Mouse (Mus musculus) left cerebral cortex, postnatal 25 days (tissue): ENCODE measurements around the gene Rhou. TPM values are rescaled to one million over a fixed set of nuclear protein-coding genes. Genes with fewer than 3 reads are reported as not detected.

Experiments used
- DNase-seq, 2 experiments: peaks; one replicate each; pipeline ENCODE4 v3.0.0; 2022; ENCODE audit warnings: low spot score in 2 of 2, mixed read lengths in 1 of 2
- intact Hi-C: fragments of 180-260 bp; cut with DNase I; formaldehyde crosslinking; loops from one replicate; pipeline ENCODE4 v1.15.1; 2025
- total RNA-seq, 2 experiments: library from RNA; stranded (reverse); gene quantifications; 2 replicates each; pipeline ENCODE4 v1.2.3; 2021

Gene Rhou
- total RNA-seq, 2 experiments from 2014 or later: 40.3 to 40.9 TPM

DNA sequence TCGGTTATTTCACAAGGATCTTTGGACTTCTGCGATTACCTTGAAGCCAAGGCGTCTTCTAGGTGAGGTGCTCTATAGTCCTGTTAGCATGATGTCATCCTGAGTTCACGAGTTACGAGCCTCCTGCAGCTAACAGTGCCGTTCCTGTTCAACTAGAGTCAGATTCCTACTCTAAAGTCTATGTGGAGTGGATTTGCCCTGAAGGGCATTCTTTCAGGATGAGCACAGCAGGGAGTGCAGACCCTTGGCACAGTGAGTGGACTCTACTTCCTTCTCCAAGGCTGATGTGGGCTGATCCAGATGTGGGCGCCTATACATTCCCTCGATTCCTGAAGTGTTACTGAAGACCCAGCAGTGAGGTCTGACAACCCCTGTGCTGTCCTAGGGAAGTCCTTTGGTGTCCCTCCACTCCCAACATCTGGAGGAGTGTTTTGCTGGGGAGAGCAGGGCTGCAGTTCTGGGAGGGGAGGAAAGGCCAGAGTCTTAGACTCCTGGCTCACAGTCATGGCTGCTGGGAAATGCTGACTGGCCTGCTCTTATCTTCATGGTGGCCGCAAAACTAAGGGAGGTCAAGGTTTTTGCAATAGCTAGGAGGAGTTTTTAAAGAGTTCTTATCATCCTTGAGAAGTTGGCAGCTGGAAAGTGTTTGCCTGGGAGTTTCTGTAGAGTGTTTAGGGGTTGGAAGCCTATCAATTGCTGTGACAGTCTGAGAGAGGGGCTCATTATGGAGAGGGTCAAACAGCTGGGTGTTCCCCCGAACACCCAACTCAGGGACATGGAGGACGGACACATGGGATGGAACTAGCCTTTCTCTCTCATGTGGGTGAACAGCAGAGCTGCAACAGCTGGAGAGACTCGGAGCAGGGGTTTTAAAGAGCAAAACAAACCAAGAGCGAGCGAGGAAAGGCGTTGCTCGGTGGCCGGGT is 5.2 kb upstream of the Rhou start:
- intact Hi-C loops: no loop called here
- no peak for DNase-seq

DNA sequence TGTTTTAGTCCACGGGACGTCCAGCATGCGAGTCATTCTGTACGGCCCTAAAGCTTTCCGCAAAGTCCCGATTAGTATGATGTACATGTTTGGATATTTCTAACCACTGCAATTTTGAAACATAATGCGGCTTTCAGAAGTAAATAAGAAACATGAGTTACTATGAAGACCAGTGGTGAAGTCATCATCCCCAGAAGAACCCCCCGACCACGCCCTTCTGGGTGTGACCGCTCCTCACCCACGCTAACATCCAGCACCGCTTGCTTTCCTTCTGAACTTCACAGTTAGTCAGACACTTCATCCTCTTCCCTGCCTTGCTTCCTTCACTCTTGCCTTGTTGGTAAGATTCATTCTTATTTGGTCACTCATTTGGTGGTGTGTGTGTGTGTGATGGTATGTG is 4.2 kb upstream of the Rhou start:
- DNase-seq: no peak
- intact Hi-C loops: no loop called here

DNA sequence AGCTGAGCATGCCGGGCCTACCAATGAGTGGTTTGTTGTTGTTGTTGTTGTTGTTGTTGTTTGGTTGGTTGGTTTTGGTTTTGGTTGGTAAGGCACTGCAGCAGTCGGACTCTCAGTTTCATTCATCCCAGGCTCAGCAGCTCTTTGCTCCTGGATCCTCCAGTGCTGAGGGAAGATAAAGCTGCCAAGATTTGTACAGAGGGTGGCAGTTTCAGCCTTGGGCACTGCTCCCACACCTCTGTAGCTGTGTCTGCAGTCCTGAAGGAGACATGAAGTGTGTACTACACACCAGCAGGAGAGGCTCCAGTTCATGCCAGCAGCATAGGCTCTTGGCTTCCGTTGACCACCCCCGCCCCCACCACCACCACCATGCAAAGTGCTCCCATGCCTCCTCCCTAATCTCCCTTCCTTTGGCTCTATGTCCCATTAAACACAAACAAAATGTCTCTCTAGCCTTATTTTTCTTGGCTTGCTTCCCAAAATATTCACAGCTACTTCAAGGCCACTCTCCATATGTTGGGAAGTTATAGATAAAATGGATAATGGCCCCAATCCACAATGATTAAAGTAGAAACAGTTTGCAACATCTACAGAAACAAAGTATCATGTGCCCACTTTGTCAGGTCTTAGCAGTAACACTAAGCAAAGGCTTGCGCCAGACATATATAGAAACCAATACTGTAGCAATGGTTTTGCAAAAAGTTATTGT is 2.2 kb upstream of the Rhou start:
- intact Hi-C loops: loop anchor here (2.0 to 5.0 kb wide), 2 partner anchors 71 to 133 kb away; no protein-coding TSS in a partner anchor
- no peak for DNase-seq

DNA sequence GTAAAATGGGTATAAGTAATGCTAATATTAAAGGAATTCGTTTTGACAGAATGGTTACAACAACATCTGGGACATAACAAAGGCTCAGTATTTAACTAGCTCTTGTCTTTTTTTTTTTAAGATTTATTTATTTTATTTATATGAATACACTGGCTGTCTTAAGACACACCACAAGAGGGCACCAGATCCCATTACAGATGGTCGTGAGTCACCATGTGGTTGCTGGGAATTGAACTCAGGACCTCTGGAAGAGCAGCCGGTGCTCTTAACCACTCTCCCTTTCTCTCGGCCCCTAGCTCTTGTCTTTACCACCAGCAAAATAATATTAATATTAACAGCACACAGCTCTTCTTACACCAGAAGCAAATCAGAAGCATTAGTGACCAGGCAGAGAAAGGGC is 1.1 kb upstream of the Rhou start:
- DNase-seq: no peak
- intact Hi-C loops: loop anchor here (1.0 to 5.0 kb wide), 3 partner anchors 70 to 132 kb away; no protein-coding TSS in a partner anchor

DNA sequence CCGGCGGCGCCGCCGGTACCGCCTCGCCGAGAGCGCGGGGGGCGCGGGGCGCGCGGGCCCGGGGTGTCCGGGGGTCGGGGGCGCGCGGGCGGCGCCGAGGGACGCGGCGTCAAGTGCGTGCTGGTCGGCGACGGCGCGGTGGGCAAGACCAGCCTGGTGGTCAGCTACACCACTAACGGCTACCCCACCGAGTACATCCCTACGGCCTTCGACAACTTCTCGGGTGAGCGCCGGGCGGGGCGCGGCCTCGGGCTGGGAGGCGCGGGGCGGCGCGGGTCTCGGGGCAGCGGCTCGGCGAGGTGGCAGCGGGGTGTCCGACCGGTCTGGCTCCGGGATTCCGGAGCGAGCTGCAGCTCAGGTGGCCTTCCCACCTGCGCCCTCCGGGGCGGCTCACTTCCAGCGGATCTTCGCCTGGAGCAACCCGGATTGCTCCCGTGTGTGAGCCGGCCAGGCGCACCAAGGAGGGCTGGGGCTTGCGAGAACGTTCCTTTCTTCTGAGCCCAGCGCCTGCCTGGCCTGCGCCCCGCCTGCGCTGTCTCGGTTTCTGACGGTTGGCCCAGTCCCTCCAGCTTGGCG is 353 bp downstream of the Rhou start:
- DNase-seq: peak; percentile 50 to 54
- intact Hi-C loops: loop anchor here (1.0 to 5.0 kb wide), 3 partner anchors 68 to 131 kb away; no protein-coding TSS in a partner anchor

DNA sequence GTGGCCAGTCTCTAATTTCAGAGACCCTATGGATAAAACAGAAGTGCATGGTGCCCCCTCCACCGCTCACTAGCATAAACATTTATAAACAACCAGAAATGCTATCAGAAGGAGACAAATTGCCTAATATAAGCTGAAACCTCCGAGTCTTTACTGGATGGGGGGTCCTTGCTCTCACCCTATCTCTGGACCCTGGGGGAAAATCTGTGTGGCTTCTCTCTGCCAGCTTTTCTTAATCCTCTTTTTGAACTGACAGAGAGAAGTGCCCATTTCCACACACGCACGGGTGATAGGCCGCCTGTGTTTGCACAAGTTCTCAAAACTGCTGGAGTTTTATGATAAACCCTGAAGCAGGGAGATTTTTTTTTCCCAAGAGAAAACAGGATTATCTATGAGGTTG is 1.0 kb downstream of the Rhou start:
- no peak for DNase-seq
- intact Hi-C loops: loop anchor here (5.0 kb wide), 1 partner anchor 68 kb away; no protein-coding TSS in a partner anchor

DNA sequence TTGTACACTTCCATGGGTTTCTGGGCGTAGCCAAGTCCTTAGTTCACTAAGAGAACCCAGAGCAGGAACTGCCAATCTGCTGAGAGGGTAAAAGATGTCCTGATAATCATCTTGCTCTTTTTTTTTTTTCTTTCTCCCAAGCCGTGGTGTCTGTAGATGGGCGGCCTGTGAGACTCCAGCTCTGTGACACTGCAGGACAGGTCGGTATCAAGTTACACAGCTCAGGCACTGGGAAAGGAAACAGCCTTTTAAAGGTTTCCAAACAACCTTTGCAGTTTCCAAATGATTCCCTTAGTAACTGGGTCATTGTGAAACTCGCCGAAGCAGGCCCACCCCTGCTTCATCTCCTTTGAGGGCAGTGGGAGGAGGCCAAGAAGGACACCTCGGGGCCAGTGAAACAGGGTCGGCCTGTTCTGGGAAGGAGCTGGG is 1.6 kb downstream of the Rhou start:
- intact Hi-C loops: no loop called here
- no peak for DNase-seq

DNA sequence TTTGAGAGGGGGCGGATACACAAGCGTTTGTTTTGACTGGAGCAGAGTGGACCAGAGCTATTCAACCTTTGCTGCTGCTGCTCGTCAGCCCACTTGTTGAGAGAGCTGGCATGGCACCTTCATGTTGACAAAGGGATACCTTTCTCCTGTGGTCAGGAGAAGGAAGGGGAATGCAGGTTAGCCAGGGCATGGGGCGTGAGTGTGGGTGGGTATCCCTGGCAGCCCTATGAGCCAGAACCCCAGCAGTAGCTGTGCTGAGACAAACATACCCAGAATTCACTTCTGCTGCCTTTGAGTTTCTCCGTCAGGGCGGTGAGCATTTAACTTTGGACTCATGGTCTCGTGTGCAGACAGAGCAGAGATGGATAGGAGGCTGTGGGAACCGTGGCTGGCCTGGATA is 4.1 kb downstream of the Rhou start:
- no peak for DNase-seq
- intact Hi-C loops: no loop called here

DNA sequence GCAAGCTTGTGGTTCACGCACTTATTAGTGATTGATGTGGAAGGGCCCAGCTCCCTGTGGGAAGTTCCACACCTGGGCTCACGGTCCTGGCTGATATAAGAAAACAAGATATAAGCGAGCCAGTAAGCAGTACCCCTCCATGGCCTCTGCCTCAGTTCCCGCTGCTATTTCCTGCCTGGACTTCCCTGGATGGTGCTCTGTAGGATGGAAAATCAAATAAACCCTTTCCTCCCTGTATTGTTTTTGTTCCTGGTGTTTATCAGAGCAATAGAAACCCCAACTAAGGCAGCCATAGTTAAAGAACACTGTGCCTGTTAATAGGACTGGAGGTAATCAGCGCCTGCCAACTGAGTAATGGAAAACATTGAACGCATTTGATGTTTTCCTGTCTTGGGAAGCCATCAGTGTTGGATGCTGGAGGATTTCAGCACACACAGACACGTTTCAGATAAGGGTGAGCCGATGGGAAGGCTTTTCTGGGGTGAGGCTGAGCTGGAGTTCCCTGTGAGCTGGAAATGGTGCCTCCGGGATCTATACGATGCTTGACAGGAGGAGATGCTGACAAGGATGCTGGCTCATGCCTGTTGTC is 5.8 kb downstream of the Rhou start:
- no peak for DNase-seq
- intact Hi-C loops: no loop called here

DNA sequence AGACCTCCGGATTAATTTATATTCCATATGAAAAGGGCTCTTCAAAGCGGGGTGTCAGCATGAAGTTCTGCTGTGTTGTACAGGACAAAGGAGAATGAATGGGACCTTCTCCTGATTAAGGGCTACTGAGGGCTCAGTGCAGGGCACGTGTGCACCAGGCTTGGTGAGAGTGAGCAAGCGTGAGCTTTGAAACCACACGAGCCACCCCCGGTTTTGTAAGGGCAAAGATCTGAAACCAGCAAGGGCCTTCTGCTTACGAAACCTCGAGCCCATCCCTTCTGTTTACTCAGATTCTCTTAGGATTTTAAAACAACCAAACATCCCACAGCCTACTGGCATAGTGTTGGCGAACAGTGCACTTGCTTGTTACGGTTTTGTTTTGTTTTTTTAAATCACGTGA is 7.8 kb downstream of the Rhou start:
- DNase-seq: no peak
- intact Hi-C loops: no loop called here

DNA sequence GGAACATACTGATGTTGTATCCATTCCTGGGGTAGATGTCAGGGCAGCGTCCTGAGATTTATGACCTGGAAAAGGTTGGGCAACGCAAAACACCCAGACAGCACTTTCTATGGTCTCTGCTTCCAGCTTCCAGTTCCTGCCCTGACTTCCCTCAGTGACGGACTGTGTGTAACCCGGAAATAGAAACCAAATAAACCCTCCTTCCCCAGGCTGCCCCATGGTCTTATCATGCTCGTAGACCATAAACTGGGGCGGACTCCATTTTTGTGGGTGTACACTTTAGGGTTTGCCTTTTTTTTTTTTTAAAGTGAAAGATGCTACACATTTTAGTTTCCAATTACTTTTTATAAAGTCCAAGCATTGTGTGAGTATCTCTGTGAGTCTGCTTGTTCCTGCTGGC is 11.9 kb downstream of the Rhou start:
- DNase-seq: no peak
- intact Hi-C loops: no loop called here

DNA sequence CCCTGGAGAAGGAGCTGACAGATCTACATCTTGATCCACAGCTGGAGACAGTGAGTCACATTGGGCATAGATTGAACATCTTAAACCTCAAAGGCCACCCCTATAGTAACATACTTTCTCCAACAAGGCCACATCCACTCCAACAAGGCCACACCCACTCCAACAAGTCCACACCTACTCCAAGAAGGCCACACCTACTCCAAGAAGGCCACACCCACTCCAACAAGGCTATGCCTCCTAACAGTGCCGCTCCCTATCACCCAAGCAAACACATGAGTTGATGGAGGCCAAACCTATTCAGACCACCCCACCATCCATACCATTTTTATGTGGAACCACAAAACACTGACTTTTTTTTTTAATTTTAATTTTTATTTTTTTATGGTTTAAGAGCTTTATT is 13.1 kb downstream of the Rhou start:
- no peak for DNase-seq
- intact Hi-C loops: no loop called here

DNA sequence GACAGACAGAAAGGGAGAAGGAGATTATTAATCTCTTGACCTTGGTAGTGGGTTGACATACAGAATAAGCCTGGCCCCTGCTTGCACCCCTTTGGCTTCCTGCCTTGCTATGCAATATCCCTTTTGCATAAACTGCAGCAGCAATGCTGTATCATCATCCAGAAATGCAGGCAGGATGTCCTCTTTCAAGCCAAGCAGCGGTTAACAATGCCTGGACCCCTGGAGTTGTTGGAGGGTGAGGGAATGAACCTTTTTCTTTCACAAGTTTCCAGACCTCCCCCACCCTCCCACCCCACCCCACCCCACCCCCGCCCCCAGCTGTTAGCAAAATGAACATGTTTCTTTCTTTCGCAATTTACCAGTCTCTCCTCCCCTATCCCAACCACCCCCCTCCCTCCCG is 15.0 kb downstream of the Rhou start:
- no peak for DNase-seq
- intact Hi-C loops: no loop called here

DNA sequence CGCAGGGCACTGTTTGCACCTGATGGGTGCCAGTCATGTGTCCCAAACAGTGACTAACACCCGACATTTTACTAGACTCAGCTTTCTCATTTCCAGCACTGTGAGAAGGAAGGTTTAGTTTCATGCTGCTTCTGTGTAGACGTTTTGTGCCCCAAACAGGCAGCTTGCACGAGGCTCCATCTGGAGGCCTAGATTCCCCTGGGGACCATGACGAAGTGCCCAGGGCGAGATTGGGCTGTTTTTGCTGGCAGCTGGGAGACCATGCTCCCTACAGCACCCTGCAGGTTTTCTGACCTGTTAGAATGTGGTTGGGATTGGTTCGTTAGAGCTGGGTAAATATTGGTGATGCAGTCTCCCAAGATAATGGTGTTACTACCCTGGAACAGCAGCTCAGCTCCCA is 17.0 kb downstream of the Rhou start:
- intact Hi-C loops: no loop called here
- no peak for DNase-seq

DNA sequence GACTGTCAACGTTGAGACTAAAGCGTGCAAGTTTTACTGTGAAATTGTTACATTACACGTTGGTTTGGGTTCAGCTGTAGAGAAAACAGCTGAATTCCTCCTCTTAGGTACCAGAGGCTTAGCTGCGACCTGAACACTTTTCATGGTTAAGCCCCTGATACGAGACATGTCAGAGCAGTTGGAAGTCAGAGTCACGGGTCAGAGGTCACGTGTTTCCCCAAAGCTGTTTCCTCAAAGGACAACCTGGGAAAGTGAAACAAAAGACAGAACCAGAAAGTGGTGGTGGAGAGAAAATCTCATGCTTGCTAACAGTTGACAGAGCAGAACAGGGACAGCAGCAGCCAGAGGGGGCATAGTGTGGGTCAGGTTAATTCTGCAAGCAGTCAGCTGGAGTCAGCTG is 17.7 kb downstream of the Rhou start:
- no peak for DNase-seq
- intact Hi-C loops: no loop called here

DNA sequence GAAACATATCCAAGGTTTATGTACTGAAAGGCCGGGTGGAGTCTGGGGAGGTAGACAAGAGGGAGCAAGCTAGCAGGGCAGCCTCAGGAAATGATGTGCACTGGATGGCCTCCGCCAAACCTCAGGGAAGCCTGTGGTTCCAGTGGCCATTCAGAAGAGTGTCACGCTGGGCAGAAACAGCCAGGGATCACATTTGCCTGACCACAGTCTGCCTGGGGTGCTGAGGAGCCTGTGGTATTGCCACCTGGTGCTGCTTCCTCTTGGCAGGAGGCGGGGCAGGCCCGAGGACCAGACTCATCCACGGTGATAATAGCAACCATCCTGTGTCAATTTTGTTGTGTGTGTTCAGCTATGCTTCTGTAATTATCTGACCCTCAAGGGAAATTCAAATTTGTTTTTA is 18.9 kb downstream of the Rhou start:
- no peak for DNase-seq
- intact Hi-C loops: no loop called here

DNA sequence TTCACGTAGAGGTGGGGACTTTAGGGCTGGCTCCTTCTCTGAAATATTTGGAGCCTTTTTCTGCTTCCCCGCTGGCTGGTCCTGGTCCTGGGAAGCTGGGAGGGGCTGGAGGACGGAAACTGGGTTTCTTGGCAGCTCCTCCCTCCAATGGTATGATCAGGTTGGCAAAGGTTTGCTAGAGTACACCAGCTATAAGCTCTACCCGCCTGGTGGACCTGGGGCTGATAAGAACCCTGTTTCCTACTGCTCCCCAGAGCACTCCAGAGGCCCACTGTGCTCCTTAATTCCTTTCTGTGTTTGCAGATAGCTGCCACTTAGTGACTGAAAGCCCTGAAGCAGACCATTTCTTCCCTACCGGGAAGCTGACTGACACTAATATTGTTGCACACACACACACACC is 21.9 kb downstream of the Rhou start:
- DNase-seq: no peak
- intact Hi-C loops: no loop called here

DNA sequence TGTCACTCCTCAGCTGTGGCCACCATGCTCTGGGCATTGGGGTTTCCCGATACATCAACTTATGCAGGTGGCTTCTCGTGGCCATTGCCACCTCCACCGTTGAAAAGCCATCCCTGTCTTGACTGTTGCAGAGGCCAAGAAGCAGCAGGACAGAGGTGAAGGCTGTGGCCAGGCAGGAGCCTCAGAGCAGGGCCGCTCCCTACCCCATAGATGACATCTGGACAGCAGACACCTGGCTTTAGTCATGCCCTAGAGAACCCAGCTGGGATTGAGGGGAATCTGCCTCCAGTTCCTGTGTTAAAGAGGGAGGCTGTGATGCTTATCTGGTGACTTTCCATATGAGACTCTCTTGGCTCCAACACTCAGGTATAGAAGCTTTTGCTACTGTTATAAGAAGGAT is 24.7 kb downstream of the Rhou start:
- intact Hi-C loops: no loop called here
- DNase-seq: no peak

DNA sequence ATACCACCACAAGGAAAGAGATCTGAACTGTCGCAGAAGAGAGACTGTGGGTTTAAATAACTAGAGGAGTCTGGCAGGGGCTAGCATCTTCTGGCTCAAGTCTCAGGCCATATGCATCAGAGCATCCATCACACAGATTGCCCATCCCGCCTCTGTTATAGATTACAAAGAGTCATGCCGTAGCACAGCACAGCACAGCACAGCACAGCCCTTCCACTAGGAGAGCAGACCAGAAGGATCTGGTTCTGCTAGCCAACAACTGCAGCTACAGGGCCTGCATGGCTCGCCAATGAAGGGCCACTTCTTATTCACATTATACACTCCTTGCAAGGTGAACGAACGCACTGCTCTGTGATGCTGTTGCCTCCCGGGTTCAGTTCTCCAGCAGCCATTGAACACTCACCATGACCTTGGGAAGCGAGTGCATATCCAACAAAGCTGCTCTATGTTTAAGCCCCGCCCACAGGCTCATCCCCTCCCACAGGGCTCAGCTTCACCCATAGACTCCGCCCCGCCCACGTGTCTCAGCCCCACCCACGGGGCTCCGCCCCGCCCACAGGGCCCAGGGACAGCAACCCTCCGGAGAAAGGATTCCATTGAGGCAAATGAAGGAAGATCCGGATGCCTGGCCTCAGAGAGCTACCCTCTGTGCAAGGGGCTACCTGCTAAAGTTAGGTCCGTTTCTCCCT is 28.5 kb downstream of the Rhou start:
- no peak for DNase-seq
- intact Hi-C loops: no loop called here

DNA sequence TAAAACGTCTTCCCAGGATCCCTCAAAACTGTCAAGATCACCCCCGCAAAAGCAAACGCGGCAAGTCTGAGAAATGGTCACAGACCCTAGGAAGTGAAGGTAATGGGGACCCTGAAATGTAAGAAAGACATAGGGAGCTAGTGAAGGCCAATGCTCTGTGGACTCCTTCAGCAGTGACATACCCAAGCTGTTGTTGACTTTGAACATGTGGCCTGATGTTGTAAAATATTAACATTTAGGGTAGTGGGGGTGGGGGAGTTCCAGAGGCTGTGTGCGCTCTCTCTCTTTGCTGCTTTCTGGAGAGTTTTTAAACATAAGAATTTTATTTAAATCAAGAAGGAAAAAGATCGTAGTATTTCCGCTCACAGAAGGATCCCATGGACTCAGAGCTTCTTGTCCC is 29.6 kb downstream of the Rhou start:
- intact Hi-C loops: no loop called here
- no peak for DNase-seq
